Mouse (Mus musculus): ENCODE results near the gene Kcnmb2. TPM values are rescaled to one million over a fixed set of nuclear protein-coding genes. Genes with fewer than 3 reads are reported as not detected.

The Kcnmb2 gene
- total and polyA plus RNA-seq, 3 experiments, result not detected

GRCm38 (mm10) chr3:32144655-32145054, 242.3 kb downstream of the Kcnmb2 start:
- dilution Hi-C loops (cut with MboI; ENCODE audit: extremely low pct_ligation_motif_present, extremely low pct_unique_long_range_greater_than_20kb, low sequenced_read_pairs), result no loop called here

GRCm38 (mm10) chr3:32147739-32148138, 245.4 kb downstream of the Kcnmb2 start:
- Histone ChIP-seq H3K79me2 (replicated peaks; ENCODE audit: control insufficient read depth, extremely low read depth, insufficient read depth, poor library complexity, severe bottlenecking) (no peaks in the 10 kb centered on the region), H3K4me3 (replicated peaks in 1 of 3; ENCODE audit: low read depth in 2 of 3, low read length in 2 of 3, poor library complexity in 1 of 3) (no peak overlapping the region), H3K27ac (ENCODE audit: insufficient read depth, low read depth) (no peak overlapping the region), H3K4me1 (ENCODE audit: control insufficient read depth in 1 of 2, insufficient read depth in 2 of 2) (no peaks in the 10 kb centered on the region; a peak in 1 of 4 replicates), H3K4me2 (ENCODE audit: insufficient read depth, low read depth, poor library complexity, severe bottlenecking) (no peak overlapping the region), H3K27me3 (replicated peaks) (no peaks in the 10 kb centered on the region), H3K9ac (ENCODE audit: insufficient read depth, low read depth) (no peak overlapping the region), H3K9me3 (replicated peaks; ENCODE audit: low read length) (no peaks in the 10 kb centered on the region), H3K36me3 (replicated peaks in 1 of 2; ENCODE audit: control insufficient read depth in 1 of 2, insufficient read depth in 1 of 2, low read length in 1 of 2) (no peaks in the 10 kb centered on the region)
- TF ChIP-seq ZKSCAN1 (IDR thresholded peaks at IDR 0.05; ENCODE audit: borderline replicate concordance, low read depth, low read length) (no peak), JUN (IDR thresholded peaks at IDR 0.05; ENCODE audit: insufficient read depth, low read depth, low read length) (no peak), KAT2A (IDR thresholded peaks at IDR 0.05; ENCODE audit: insufficient replicate concordance, low read length) (no peak), GABPA (IDR thresholded peaks at IDR 0.05; ENCODE audit: insufficient replicate concordance, low read depth, low read length) (no peak)
- dilution Hi-C loops (cut with MboI; ENCODE audit: extremely low pct_ligation_motif_present, extremely low pct_unique_long_range_greater_than_20kb, low sequenced_read_pairs), result no loop called here
- in situ Hi-C loops (cut with MboI; ENCODE audit: low pct_ligation_motif_present, low pct_unique_long_range_greater_than_20kb, low sequenced_read_pairs), result no loop called here
- DNase-seq (ENCODE audit: extremely low read depth), result no peak

More at GRCm38 (mm10) chr3:32144655-32145054, 242.3 kb downstream of the Kcnmb2 start:
- DNase-seq (ENCODE audit: extremely low read depth), result no peak
- H3K9ac ChIP-seq (ENCODE audit: insufficient read depth, low read depth), result no peak overlapping the region
- no peaks in the 10 kb centered on the region for H3K9me3 ChIP-seq (replicated peaks; ENCODE audit: low read length)
- TF ChIP-seq EP300 (IDR thresholded peaks at IDR 0.05; ENCODE audit: low read length) (no peak), IRF4 (IDR thresholded peaks at IDR 0.05; ENCODE audit: low read depth, low read length) (no peak), MEF2A (IDR thresholded peaks at IDR 0.05; ENCODE audit: borderline replicate concordance, low read depth, low read length) (no peak), BHLHE40 (IDR thresholded peaks at IDR 0.05; ENCODE audit: low read depth, low read length) (no peak), POLR2AphosphoS2 (IDR thresholded peaks at IDR 0.05; ENCODE audit: low read depth, low read length) (no peak), CTCF (conservative IDR thresholded peaks at IDR 0.05 in 1 of 2, IDR thresholded peaks at IDR 0.05 in 1 of 2; ENCODE audit: low read depth in 2 of 2, low read length in 2 of 2) (no peak)
- no peaks in the 10 kb centered on the region for H3K27me3 ChIP-seq (replicated peaks)
- no peak overlapping the region for H3K4me2 ChIP-seq (ENCODE audit: insufficient read depth, low read depth, poor library complexity, severe bottlenecking)
- H3K4me3 ChIP-seq (replicated peaks in 1 of 3; ENCODE audit: low read depth in 2 of 3, low read length in 2 of 3, poor library complexity in 1 of 3), result no peak overlapping the region
- in situ Hi-C loops (cut with MboI; ENCODE audit: low pct_ligation_motif_present, low pct_unique_long_range_greater_than_20kb, low sequenced_read_pairs), result no loop called here
- no peaks in the 10 kb centered on the region for H3K79me2 ChIP-seq (replicated peaks; ENCODE audit: control insufficient read depth, extremely low read depth, insufficient read depth, poor library complexity, severe bottlenecking)
- H3K4me1 ChIP-seq (ENCODE audit: control insufficient read depth in 1 of 2, insufficient read depth in 2 of 2), result no peaks in the 10 kb centered on the region
- no peak overlapping the region for H3K27ac ChIP-seq (ENCODE audit: insufficient read depth, low read depth)
- no peaks in the 10 kb centered on the region for H3K36me3 ChIP-seq (replicated peaks in 1 of 2; ENCODE audit: control insufficient read depth in 1 of 2, insufficient read depth in 1 of 2, low read length in 1 of 2)

DNA sequence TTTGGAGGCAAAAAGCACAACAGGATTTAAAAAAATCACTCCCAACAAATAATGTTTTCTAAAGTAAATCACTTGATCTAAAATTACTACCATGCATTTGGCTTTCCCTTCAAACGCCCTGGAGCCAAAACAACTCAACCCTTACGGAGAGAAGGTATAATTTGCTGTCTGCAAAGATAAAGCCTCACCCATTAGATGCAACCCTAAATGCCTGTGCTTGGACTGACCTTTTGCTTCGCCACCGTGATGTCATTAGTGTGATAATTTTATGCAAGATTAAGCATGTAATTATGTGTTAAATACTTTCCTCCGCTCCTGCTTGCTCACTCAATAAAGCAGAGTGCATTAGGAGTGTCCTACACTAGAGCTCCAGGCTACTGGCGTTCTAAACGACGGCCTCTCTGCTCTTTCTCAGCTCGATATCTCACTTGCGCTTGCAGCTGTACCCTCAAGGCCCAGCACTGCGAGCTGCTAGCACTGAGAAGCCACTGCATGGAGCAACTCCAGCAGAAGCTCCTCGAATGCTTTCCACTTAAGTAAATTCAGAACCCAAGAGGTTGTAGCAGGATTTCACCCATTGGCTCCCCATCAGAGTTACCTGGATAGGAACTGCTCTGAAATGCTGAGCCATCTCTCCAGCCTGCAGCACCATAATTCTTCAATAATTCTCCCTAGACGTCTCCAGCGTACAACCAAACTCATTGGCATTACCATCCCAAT, 247.7 kb downstream of the Kcnmb2 start:
- Histone ChIP-seq H3K4me2 (ENCODE audit: insufficient read depth, low read depth, poor library complexity, severe bottlenecking) (no peak overlapping the region), H3K9me3 (replicated peaks; ENCODE audit: low read length) (no peaks in the 10 kb centered on the region), H3K4me1 (ENCODE audit: control insufficient read depth in 1 of 2, insufficient read depth in 2 of 2) (peaks cover 0 to 4% of the 10 kb centered on the region in 2 experiments; a peak in 1 of 4 replicates), H3K4me3 (replicated peaks in 1 of 3; ENCODE audit: low read depth in 2 of 3, low read length in 2 of 3, poor library complexity in 1 of 3) (no peak overlapping the region), H3K27ac (ENCODE audit: insufficient read depth, low read depth) (no peak overlapping the region), H3K9ac (ENCODE audit: insufficient read depth, low read depth) (no peak overlapping the region), H3K79me2 (replicated peaks; ENCODE audit: control insufficient read depth, extremely low read depth, insufficient read depth, poor library complexity, severe bottlenecking) (no peaks in the 10 kb centered on the region), H3K36me3 (replicated peaks in 1 of 2; ENCODE audit: control insufficient read depth in 1 of 2, insufficient read depth in 1 of 2, low read length in 1 of 2) (no peaks in the 10 kb centered on the region), H3K27me3 (replicated peaks) (no peaks in the 10 kb centered on the region)
- no peak for TF ChIP-seq MAX (IDR thresholded peaks at IDR 0.05; ENCODE audit: low read length)
- TF ChIP-seq MAZ (IDR thresholded peaks at IDR 0.05; ENCODE audit: low read depth, low read length), result no peak
- TF ChIP-seq ETS1 (conservative IDR thresholded peaks at IDR 0.05; ENCODE audit: low read depth, low read length), result no peak
- TF ChIP-seq CHD2 (IDR thresholded peaks at IDR 0.05; ENCODE audit: low read length), result no peak
- no peak for DNase-seq (ENCODE audit: extremely low read depth)
- in situ Hi-C loops (cut with MboI; ENCODE audit: low pct_ligation_motif_present, low pct_unique_long_range_greater_than_20kb, low sequenced_read_pairs) (no loop called here), dilution Hi-C loops (cut with MboI; ENCODE audit: extremely low pct_ligation_motif_present, extremely low pct_unique_long_range_greater_than_20kb, low sequenced_read_pairs) (no loop called here)
